Mouse (Mus musculus) ovary, postnatal 36 days (tissue): Measurements from ENCODE around the gene H2-Ob.
A peak's percentile ranks its signal among the peaks of the same experiment; 100 is the strongest.

Experiments
- DNase-seq: peaks from one replicate; pipeline ENCODE4 v3.0.0; 2022; ENCODE audit warnings: low spot score, mixed read lengths

Gene H2-Ob

GRCm38 (mm10) chr17:34244656-34245055, 6.0 kb downstream of the H2-Ob start:
- DNase-seq: no peak

GRCm38 (mm10) chr17:34247047-34247446, 8.3 kb downstream of the H2-Ob start:
- no peak for DNase-seq

GRCm38 (mm10) chr17:34248764-34249163, 10.1 kb downstream of the H2-Ob start:
- DNase-seq: no peak

GRCm38 (mm10) chr17:34249361-34249760, 10.7 kb downstream of the H2-Ob start:
- no peak for DNase-seq

- DNase-seq: no peak
These were observed 11.2 kb downstream of the H2-Ob start for GRCm38 (mm10) chr17:34249878-34250277.

- no peak for DNase-seq
These were observed 13.0 kb downstream of the H2-Ob start for GRCm38 (mm10) chr17:34251666-34252065.

GRCm38 (mm10) chr17:34256501-34256900, 17.8 kb downstream of the H2-Ob start:
- no peak for DNase-seq

- DNase-seq: peak; percentile 72
These were observed 19.1 kb downstream of the H2-Ob start, which contains the start of gene H2-Ab1 for GRCm38 (mm10) chr17:34257594-34258375. Gene H2-Ab1, plus strand, starts transcription at chr17:34257689.

- DNase-seq: no peak
These were observed 21.8 kb downstream of the H2-Ob start for GRCm38 (mm10) chr17:34260551-34260950.

- DNase-seq: peak; percentile 50
These were observed 22.8 kb downstream of the H2-Ob start for GRCm38 (mm10) chr17:34261502-34261901.

GRCm38 (mm10) chr17:34263068-34263467, 24.4 kb downstream of the H2-Ob start:
- DNase-seq: peak; percentile 30

- DNase-seq: no peak
These were observed 25.2 kb downstream of the H2-Ob start for GRCm38 (mm10) chr17:34263811-34264371.

GRCm38 (mm10) chr17:34264452-34265351, 26.0 kb downstream of the H2-Ob start:
- peak; percentile 14 for DNase-seq

- no peak for DNase-seq
These were observed 29.6 kb downstream of the H2-Ob start for GRCm38 (mm10) chr17:34268262-34268661.

GRCm38 (mm10) chr17:34268748-34269147, 30.0 kb downstream of the H2-Ob start:
- DNase-seq: no peak

GRCm38 (mm10) chr17:34269817-34270216, 31.1 kb downstream of the H2-Ob start:
- DNase-seq: no peak

GRCm38 (mm10) chr17:34270230-34270629, 31.5 kb downstream of the H2-Ob start:
- no peak for DNase-seq

GRCm38 (mm10) chr17:34270940-34271339, 32.2 kb downstream of the H2-Ob start:
- no peak for DNase-seq

- no peak for DNase-seq
These were observed 33.4 kb downstream of the H2-Ob start for GRCm38 (mm10) chr17:34272102-34272501.

GRCm38 (mm10) chr17:34280499-34281038, 41.9 kb downstream of the H2-Ob start:
- DNase-seq: no peak

- no peak for DNase-seq
These were observed 43.1 kb downstream of the H2-Ob start for GRCm38 (mm10) chr17:34281836-34282235.

GRCm38 (mm10) chr17:34285371-34285770, 46.7 kb downstream of the H2-Ob start:
- DNase-seq: no peak
